Mouse (Mus musculus): ENCODE measurements around the gene Pcbp3. TPM values are rescaled to one million over a fixed set of nuclear protein-coding genes. Genes with fewer than 3 reads are reported as not detected.

The Pcbp3 gene
- total RNA-seq, 2 experiments from 2014 or later = 60.0 to 65.1 TPM

Other genes starting within 250 kb of the Pcbp3 start
- 10 to 100 TPM; 48.6 to 52.8 TPM for gene Col6a1, start 235.7 kb downstream of the Pcbp3 start, total RNA-seq (2021)
- gene Slc19a1, start 70.4 kb upstream of the Pcbp3 start, total RNA-seq (2021) = 10 to 100 TPM; 23.9 to 26.1 TPM
- 1 to 10 TPM; 4.4 to 4.5 TPM for gene Col18a1, start 204.7 kb upstream of the Pcbp3 start, total RNA-seq (2021)